Mouse (Mus musculus): ENCODE data around the gene Nradd. TPM values are rescaled to one million over a fixed set of nuclear protein-coding genes. Genes with fewer than 3 reads are reported as not detected.

Gene Nradd
- polyA plus RNA-seq, 1 experiment from 2014 or later = 26.8 TPM

DNA sequence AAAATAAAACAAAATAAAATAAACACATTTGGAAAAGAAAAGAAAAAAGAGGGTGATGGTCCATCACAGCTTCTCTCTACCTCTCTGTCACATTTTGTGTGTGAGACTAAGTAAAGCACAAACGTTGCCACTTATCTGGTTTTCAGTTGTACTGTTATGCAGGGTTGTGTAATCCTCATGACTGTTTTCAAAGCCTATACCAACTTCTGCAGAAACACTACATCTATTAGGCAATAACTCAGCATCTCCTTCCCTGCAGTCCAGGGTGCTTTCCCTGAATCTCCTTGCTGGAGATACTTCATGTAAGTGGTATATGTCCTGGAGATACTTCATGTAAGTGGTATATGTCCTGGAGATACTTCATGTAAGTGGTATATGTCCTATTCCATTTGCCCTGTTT is 38.6 kb upstream of the Nradd start:
- no peak overlapping the region for H3K9ac ChIP-seq (ENCODE audit: low read length)
- no peak overlapping the region for H3K4me2 ChIP-seq (ENCODE audit: low read length)
- peaks cover 7% of the 10 kb centered on the region; the same call in 1 of the 2 replicates for H3K36me3 ChIP-seq (ENCODE audit: control insufficient read depth, insufficient read depth, low read length)
- DNase-seq (ENCODE audit: low spot score) (no peak), ATAC-seq (no peak)
- no peaks in the 10 kb centered on the region for H3K9me3 ChIP-seq (replicated peaks; ENCODE audit: control insufficient read depth, low read length)
- H3K27me3 ChIP-seq (replicated peaks; ENCODE audit: control insufficient read depth, insufficient read depth, low read length) = no peaks in the 10 kb centered on the region
- H3K4me3 ChIP-seq (ENCODE audit: low read depth, low read length) = no peak overlapping the region
- H3K27ac ChIP-seq (ENCODE audit: low read depth, low read length) = no peak overlapping the region
- peaks cover 3% of the 10 kb centered on the region for H3K4me1 ChIP-seq (ENCODE audit: control insufficient read depth, insufficient read depth, low read length)
- WGBS = 86% methylated on average over 1 of the region's 1 CpGs

GRCm38 (mm10) chr9:110660856-110661612 is 36.8 kb upstream of the Nradd start:
- no peak overlapping the region for H3K9ac ChIP-seq (ENCODE audit: low read length)
- H3K36me3 ChIP-seq (ENCODE audit: control insufficient read depth, insufficient read depth, low read length) = peaks cover 7% of the 10 kb centered on the region; the same call in 1 of the 2 replicates
- WGBS = 83% methylated on average over 7 of the region's 7 CpGs
- H3K4me3 ChIP-seq (ENCODE audit: low read depth, low read length) = no peak overlapping the region
- ATAC-seq = no peak
- DNase-seq (ENCODE audit: low spot score) = no peak
- H3K9me3 ChIP-seq (replicated peaks; ENCODE audit: control insufficient read depth, low read length) = no peaks in the 10 kb centered on the region
- no peak overlapping the region for H3K4me2 ChIP-seq (ENCODE audit: low read length)
- peaks cover 6% of the 10 kb centered on the region for H3K4me1 ChIP-seq (ENCODE audit: control insufficient read depth, insufficient read depth, low read length)
- no peaks in the 10 kb centered on the region for H3K27me3 ChIP-seq (replicated peaks; ENCODE audit: control insufficient read depth, insufficient read depth, low read length)
- no peak overlapping the region for H3K27ac ChIP-seq (ENCODE audit: low read depth, low read length)

- ATAC-seq = no peak
These were observed 36.0 kb upstream of the Nradd start for GRCm38 (mm10) chr9:110660208-110660607.

DNA sequence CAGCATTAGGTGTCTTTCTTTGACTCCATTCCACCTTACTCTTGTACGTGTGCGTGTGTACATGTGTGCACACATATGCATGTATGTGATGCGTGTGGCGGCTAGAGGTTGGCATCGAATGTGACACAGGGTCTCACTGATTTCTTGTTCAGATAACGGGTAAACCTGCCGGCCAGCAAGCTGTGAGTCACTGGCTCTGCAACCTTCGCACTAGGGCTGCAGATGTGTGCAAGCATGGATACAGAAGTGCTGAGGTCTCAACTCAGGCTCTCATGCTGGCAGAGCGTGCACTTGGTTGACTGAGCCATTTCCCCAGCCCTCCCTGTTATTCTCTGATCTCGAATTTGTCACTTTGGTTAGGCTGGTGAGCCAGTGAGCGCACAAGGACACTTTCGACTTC is 35.3 kb upstream of the Nradd start:
- Histone ChIP-seq H3K9me3 (replicated peaks; ENCODE audit: control insufficient read depth, low read length) (no peaks in the 10 kb centered on the region), H3K27ac (ENCODE audit: low read depth, low read length) (no peak overlapping the region), H3K27me3 (replicated peaks; ENCODE audit: control insufficient read depth, insufficient read depth, low read length) (no peaks in the 10 kb centered on the region), H3K4me2 (ENCODE audit: low read length) (no peak overlapping the region), H3K36me3 (ENCODE audit: control insufficient read depth, insufficient read depth, low read length) (peaks cover 7% of the 10 kb centered on the region; the same call in 1 of the 2 replicates), H3K4me1 (ENCODE audit: control insufficient read depth, insufficient read depth, low read length) (peaks cover 9% of the 10 kb centered on the region), H3K4me3 (ENCODE audit: low read depth, low read length) (no peak overlapping the region), H3K9ac (ENCODE audit: low read length) (no peak overlapping the region)
- DNase-seq (ENCODE audit: low spot score) (no peak), ATAC-seq (no peak)
- 93% methylated on average over 12 of the region's 12 CpGs for WGBS

More at GRCm38 (mm10) chr9:110660208-110660607, 36.0 kb upstream of the Nradd start:
- no peaks in the 10 kb centered on the region for H3K9me3 ChIP-seq (replicated peaks; ENCODE audit: control insufficient read depth, low read length)
- H3K4me3 ChIP-seq (ENCODE audit: low read depth, low read length) = no peak overlapping the region
- H3K4me1 ChIP-seq (ENCODE audit: control insufficient read depth, insufficient read depth, low read length) = peaks cover 8% of the 10 kb centered on the region
- no peak overlapping the region for H3K27ac ChIP-seq (ENCODE audit: low read depth, low read length)
- no peak for DNase-seq (ENCODE audit: low spot score)
- no peaks in the 10 kb centered on the region for H3K27me3 ChIP-seq (replicated peaks; ENCODE audit: control insufficient read depth, insufficient read depth, low read length)
- no peak overlapping the region for H3K9ac ChIP-seq (ENCODE audit: low read length)
- no peak overlapping the region for H3K4me2 ChIP-seq (ENCODE audit: low read length)
- H3K36me3 ChIP-seq (ENCODE audit: control insufficient read depth, insufficient read depth, low read length) = peaks cover 7% of the 10 kb centered on the region; the same call in 1 of the 2 replicates
- 86% methylated on average over 2 of the region's 2 CpGs for WGBS

DNA sequence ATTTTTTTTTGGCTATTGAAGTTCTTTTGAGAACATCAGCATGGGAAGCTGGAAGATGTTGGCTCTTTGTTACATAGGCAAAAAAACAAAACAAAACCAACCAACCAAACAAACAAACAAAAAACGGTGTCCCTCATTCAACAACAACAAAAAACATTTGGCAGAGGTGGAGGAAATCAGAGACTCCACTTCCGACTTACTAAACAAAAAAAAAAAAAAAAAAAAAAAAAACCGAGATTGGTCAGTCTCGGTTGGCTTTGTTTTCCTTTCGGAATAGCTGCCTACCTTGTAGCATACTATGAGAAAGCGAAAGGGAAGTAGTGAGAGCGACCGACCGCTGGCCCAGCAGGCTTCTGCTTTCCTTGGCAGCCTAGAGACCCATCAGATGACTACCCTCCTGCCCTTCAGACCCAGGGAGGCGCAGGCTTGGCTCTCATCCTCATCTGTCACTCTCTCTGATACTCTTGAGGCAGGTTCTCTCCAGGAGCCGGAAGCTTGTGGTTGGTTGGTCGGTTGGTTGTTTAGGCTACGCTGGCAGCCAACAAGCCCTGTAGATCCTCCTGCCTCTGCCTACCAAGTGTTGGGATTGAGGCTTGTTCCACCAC is 33.3 kb upstream of the Nradd start:
- Histone ChIP-seq H3K27ac (ENCODE audit: low read depth, low read length) (no peak overlapping the region), H3K9ac (ENCODE audit: low read length) (peak overlapping the region; percentile 81)
- ATAC-seq = no peak

DNA sequence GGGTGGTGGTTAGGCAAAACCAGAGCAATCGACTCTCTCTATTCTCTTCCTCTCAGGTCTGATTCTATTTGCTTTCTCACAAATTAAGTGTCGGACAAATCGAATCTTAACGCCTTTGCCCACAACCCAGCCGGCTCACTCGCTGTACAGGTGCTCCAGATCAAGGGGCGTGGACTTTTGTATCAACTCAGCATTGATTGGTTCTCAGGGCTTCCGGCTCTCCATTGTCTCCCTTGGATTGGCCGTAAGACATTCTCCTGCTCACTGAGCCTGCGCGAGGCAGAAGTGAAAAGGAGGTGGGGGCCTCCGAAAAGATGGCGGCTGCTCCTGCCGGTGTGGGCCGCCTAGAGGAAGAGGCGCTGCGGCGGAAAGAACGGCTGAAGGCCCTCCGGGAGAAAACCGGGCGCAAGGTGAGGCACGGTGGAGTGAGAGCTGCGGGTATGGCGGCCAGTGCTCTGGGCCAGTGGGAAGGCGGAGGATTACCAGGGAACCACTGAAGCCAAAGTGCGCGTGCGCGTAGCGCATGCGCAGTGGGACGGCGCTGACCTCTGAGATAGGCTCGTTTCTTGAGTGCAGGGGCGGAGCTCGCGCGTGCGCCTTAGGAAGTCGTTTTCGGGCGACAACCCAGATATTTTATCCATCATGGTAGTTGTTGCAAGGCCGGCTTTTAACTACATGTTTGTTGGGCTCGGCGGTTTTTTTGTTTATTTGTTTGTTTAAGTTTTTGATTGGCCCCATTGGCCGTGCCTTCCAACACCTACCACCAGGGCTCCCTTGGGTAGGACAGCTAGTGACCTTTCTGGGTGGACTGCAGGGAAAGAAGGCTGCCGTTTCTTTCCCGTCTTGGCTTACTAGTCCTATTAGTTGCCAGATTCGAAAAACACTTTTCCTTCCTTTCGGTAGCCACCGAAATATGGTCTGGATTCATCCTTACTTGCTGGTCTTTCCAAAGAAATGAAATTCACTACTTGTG is 32.3 kb upstream of the Nradd start, which contains the start of gene Ccdc12:
TSS of gene Ccdc12 (plus strand) at position 255 of the 973 bp plus-strand sequence.
- H3K4me3 ChIP-seq (ENCODE audit: low read depth, low read length) = peak within 1 kb of the TSS; percentile 61
- DNase-seq (ENCODE audit: low spot score) (peak; percentile 99), ATAC-seq (peak; percentile 98)
- peak within 1 kb of the TSS; percentile 81 for H3K9ac ChIP-seq (ENCODE audit: low read length)
- peaks cover 28% of the 10 kb centered on the region for H3K4me1 ChIP-seq (ENCODE audit: control insufficient read depth, insufficient read depth, low read length)
- no peaks in the 10 kb centered on the region for H3K27me3 ChIP-seq (replicated peaks; ENCODE audit: control insufficient read depth, insufficient read depth, low read length)
- under 1% methylated on average over 52 of the region's 52 CpGs for WGBS
- peak within 1 kb of the TSS; percentile 94 for H3K27ac ChIP-seq (ENCODE audit: low read depth, low read length)
- peaks cover 7% of the 10 kb centered on the region; the same call in 1 of the 2 replicates for H3K36me3 ChIP-seq (ENCODE audit: control insufficient read depth, insufficient read depth, low read length)
- H3K4me2 ChIP-seq (ENCODE audit: low read length) = peak within 1 kb of the TSS; percentile 73
- H3K9me3 ChIP-seq (replicated peaks; ENCODE audit: control insufficient read depth, low read length) = no peaks in the 10 kb centered on the region

More for the DNA sequence above, 33.3 kb upstream of the Nradd start:
- peak overlapping the region; percentile 61 for H3K4me3 ChIP-seq (ENCODE audit: low read depth, low read length)
- DNase-seq (ENCODE audit: low spot score) = no peak
- H3K27me3 ChIP-seq (replicated peaks; ENCODE audit: control insufficient read depth, insufficient read depth, low read length) = no peaks in the 10 kb centered on the region
- H3K4me1 ChIP-seq (ENCODE audit: control insufficient read depth, insufficient read depth, low read length) = peaks cover 23% of the 10 kb centered on the region
- H3K9me3 ChIP-seq (replicated peaks; ENCODE audit: control insufficient read depth, low read length) = no peaks in the 10 kb centered on the region
- WGBS = 88% methylated on average over 13 of the region's 13 CpGs
- peaks cover 7% of the 10 kb centered on the region; the same call in 1 of the 2 replicates for H3K36me3 ChIP-seq (ENCODE audit: control insufficient read depth, insufficient read depth, low read length)
- peak overlapping the region; percentile 73 for H3K4me2 ChIP-seq (ENCODE audit: low read length)

GRCm38 (mm10) chr9:110655651-110656007 is 31.4 kb upstream of the Nradd start:
- H3K9ac ChIP-seq (ENCODE audit: low read length) = peak overlapping the region; percentile 81
- no peaks in the 10 kb centered on the region for H3K27me3 ChIP-seq (replicated peaks; ENCODE audit: control insufficient read depth, insufficient read depth, low read length)
- peak overlapping the region; percentile 71 for H3K4me2 ChIP-seq (ENCODE audit: low read length)
- H3K9me3 ChIP-seq (replicated peaks; ENCODE audit: control insufficient read depth, low read length) = no peaks in the 10 kb centered on the region
- DNase-seq (ENCODE audit: low spot score) (no peak), ATAC-seq (no peak)
- peaks cover 7% of the 10 kb centered on the region; the same call in 1 of the 2 replicates for H3K36me3 ChIP-seq (ENCODE audit: control insufficient read depth, insufficient read depth, low read length)
- H3K27ac ChIP-seq (ENCODE audit: low read depth, low read length) = peak overlapping the region; percentile 94
- H3K4me1 ChIP-seq (ENCODE audit: control insufficient read depth, insufficient read depth, low read length) = peaks cover 28% of the 10 kb centered on the region
- peak overlapping the region; percentile 61 for H3K4me3 ChIP-seq (ENCODE audit: low read depth, low read length)
- 80% methylated on average over 10 of the region's 10 CpGs for WGBS

Measured in forebrain, embryonic 14.5 days (tissue).